ENCODE assay signal across 8 mouse cellular contexts in genomic region chr7:141264761-141265410, GRCm38 (mm10). TPM values are rescaled to one million over a fixed set of nuclear protein-coding genes. Genes with fewer than 3 reads are reported as not detected.
A peak's percentile ranks its signal among the peaks of the same experiment; 100 is the strongest.
DNase-seq lines count a peak whose midpoint lies in the region; ATAC-seq and TF ChIP-seq lines count a peak whose summit lies in the region.

No protein-coding gene starts in this region.

- no peaks in the 10 kb centered on the region for H3K9me3 ChIP-seq in heart, embryonic 14.5 days (ENCODE audit: control insufficient read depth, low read length)
- H3K9me3 ChIP-seq in limb, embryonic 12.5 days, result no peaks in the 10 kb centered on the region
- H3K9me3 ChIP-seq in midbrain, embryonic 13.5 days, result no peaks in the 10 kb centered on the region

- H3K4me3 ChIP-seq in layer of hippocampus, adult 2 months, result no peak overlapping the region
- peak overlapping the region in 1 of 2 experiments; percentile 67; a peak in 1 of 4 replicates for H3K4me3 ChIP-seq in heart, embryonic 14.5 days (ENCODE audit: control insufficient read depth in 1 of 2, insufficient read depth in 1 of 2, low read depth in 1 of 2, low read length in 2 of 2)
- H3K4me3 ChIP-seq in limb, embryonic 12.5 days (replicated peaks), result no peak overlapping the region
- no peak overlapping the region for H3K4me3 ChIP-seq in midbrain, embryonic 13.5 days (replicated peaks)

- H3K27ac ChIP-seq in layer of hippocampus, adult 2 months, result no peak overlapping the region
- H3K27ac ChIP-seq in heart, embryonic 14.5 days (replicated peaks in 1 of 2; ENCODE audit: control insufficient read depth in 1 of 2, insufficient read depth in 1 of 2, low read depth in 2 of 2, low read length in 2 of 2), result no peak overlapping the region
- no peak overlapping the region for H3K27ac ChIP-seq in limb, embryonic 12.5 days
- H3K27ac ChIP-seq in midbrain, embryonic 13.5 days, result no peak overlapping the region; the same call in 1 of the 2 replicates

- no peaks in the 10 kb centered on the region for H3K27me3 ChIP-seq in heart, embryonic 14.5 days (ENCODE audit: control insufficient read depth, insufficient read depth, low read length)
- peaks cover 4% of the 10 kb centered on the region; the same call in 1 of the 2 replicates for H3K27me3 ChIP-seq in limb, embryonic 12.5 days
- no peaks in the 10 kb centered on the region for H3K27me3 ChIP-seq in midbrain, embryonic 13.5 days

- no peak overlapping the region for H3K9ac ChIP-seq in heart, embryonic 14.5 days (ENCODE audit: low read length)
- H3K9ac ChIP-seq in limb, embryonic 12.5 days (replicated peaks), result no peak overlapping the region
- H3K9ac ChIP-seq in midbrain, embryonic 13.5 days (replicated peaks), result 0 out of 2 replicates have a peak overlapping the region, but pooled peaks have one; percentile 7

- H3K4me1 ChIP-seq in heart, embryonic 14.5 days (ENCODE audit: control insufficient read depth in 2 of 2, insufficient read depth in 2 of 2, low read length in 2 of 2), result peaks cover 8 to 13% of the 10 kb centered on the region in 2 experiments; a peak in 2 of 4 replicates
- H3K4me1 ChIP-seq in limb, embryonic 12.5 days (replicated peaks), result peaks cover 17% of the 10 kb centered on the region; the same call in 1 of the 2 replicates
- peaks cover 14% of the 10 kb centered on the region for H3K4me1 ChIP-seq in midbrain, embryonic 13.5 days (replicated peaks)

- peak; percentile 66 for TF ChIP-seq CTCF in layer of hippocampus, adult 2 months (conservative IDR thresholded peaks at IDR 0.05)

- H3K4me2 ChIP-seq in heart, embryonic 14.5 days (ENCODE audit: low read length), result peak overlapping the region; percentile 91
- peak overlapping the region; percentile 81 for H3K4me2 ChIP-seq in limb, embryonic 12.5 days
- no peak overlapping the region for H3K4me2 ChIP-seq in midbrain, embryonic 13.5 days (replicated peaks)

- ATAC-seq in heart, embryonic 14.5 days (ENCODE audit: insufficient number of reproducible peaks, insufficient read depth, low FRiP score, low read depth), result no peak; the same call in 1 of the 2 replicates
- ATAC-seq in limb, embryonic 12.5 days (ENCODE audit: insufficient number of reproducible peaks, insufficient read depth, low FRiP score, low TSS enrichment, low read depth), result peak; percentile 53; the same call in 1 of the 2 replicates
- peak; percentile 34; the same call in 1 of the 2 replicates for ATAC-seq in midbrain, embryonic 13.5 days

- peaks cover 45% of the 10 kb centered on the region for H3K36me3 ChIP-seq in heart, embryonic 14.5 days (ENCODE audit: control insufficient read depth, insufficient read depth, low read length)
- H3K36me3 ChIP-seq in limb, embryonic 12.5 days, result peaks cover 45% of the 10 kb centered on the region
- H3K36me3 ChIP-seq in midbrain, embryonic 13.5 days, result peaks cover 49% of the 10 kb centered on the region

- no peak for DNase-seq in layer of hippocampus, adult 2 months (ENCODE audit: low spot score in 2 of 2)
- no peak for DNase-seq in layer of hippocampus, adult 11-12 months (ENCODE audit: low spot score)
- peak; percentile 35 for DNase-seq in brain, adult 2 months (ENCODE audit: low read depth, low spot score)
- DNase-seq in testis, postnatal 10 days (ENCODE audit: low spot score), result peak; percentile 68
- DNase-seq in gastrocnemius, postnatal 25 days, result no peak

- 30% methylated on average over 12 of the region's 12 CpGs for WGBS in heart, embryonic 14.5 days
- 30% methylated on average over 12 of the region's 12 CpGs for WGBS in limb, embryonic 12.5 days
- WGBS in midbrain, embryonic 13.5 days, result 33% methylated on average over 12 of the region's 12 CpGs

RNA-seq across cellular contexts. Expression of gene Irf7, which starts 1.4 kb away (rescaled TPM):
- 1 to 10 TPM in 1 of 2 experiments, under 1 TPM in 1; 0.56 to 1.3 TPM for total RNA-seq in layer of hippocampus, adult 2 months (2021)
- 2.8 and 4.7 TPM in 2 replicates for polyA plus RNA-seq in heart, embryonic 14.5 days (2014; fragmentation: Nextera tagmentation; extraction: Ambion mirVana)
- polyA plus RNA-seq in limb, embryonic 12.5 days (2016; fragmentation: Nextera tagmentation; extraction: Ambion mirVana), result 0.51 and 1.0 TPM in 2 replicates
- polyA plus RNA-seq in midbrain, embryonic 13.5 days (2015; fragmentation: Nextera tagmentation; extraction: Ambion mirVana), result 0.98 and 1.4 TPM in 2 replicates
- total RNA-seq in gastrocnemius, postnatal 25 days (2021), result 1 to 10 TPM; 1.1 to 1.2 TPM

RNA-seq across cellular contexts. Expression of gene Cdhr5, which starts 11.7 kb away (rescaled TPM):
- not detected for total RNA-seq in layer of hippocampus, adult 2 months (2021)
- not detected in 2 replicates for polyA plus RNA-seq in heart, embryonic 14.5 days (2014; fragmentation: Nextera tagmentation; extraction: Ambion mirVana)
- polyA plus RNA-seq in limb, embryonic 12.5 days (2016; fragmentation: Nextera tagmentation; extraction: Ambion mirVana), result not detected in 2 replicates
- not detected in 2 replicates for polyA plus RNA-seq in midbrain, embryonic 13.5 days (2015; fragmentation: Nextera tagmentation; extraction: Ambion mirVana)
- under 1 TPM; 0.16 to 0.28 TPM for total RNA-seq in gastrocnemius, postnatal 25 days (2021)

RNA-seq across cellular contexts. Expression of gene Sct, which starts 14.0 kb away (rescaled TPM):
- not detected for total RNA-seq in layer of hippocampus, adult 2 months (2021)
- 1.6 and 2.3 TPM in 2 replicates for polyA plus RNA-seq in heart, embryonic 14.5 days (2014; fragmentation: Nextera tagmentation; extraction: Ambion mirVana)
- polyA plus RNA-seq in limb, embryonic 12.5 days (2016; fragmentation: Nextera tagmentation; extraction: Ambion mirVana), result 10.5 and 11.4 TPM in 2 replicates
- polyA plus RNA-seq in midbrain, embryonic 13.5 days (2015; fragmentation: Nextera tagmentation; extraction: Ambion mirVana), result 1.0 TPM in 2 replicates
- total RNA-seq in gastrocnemius, postnatal 25 days (2021), result under 1 TPM in 1 of 2 experiments, not detected in 1; 0.56 TPM

RNA-seq across cellular contexts. Expression of gene Drd4, which starts 26.9 kb away (rescaled TPM):
- total RNA-seq in layer of hippocampus, adult 2 months (2021), result under 1 TPM; 0.20 to 0.23 TPM
- polyA plus RNA-seq in heart, embryonic 14.5 days (2014; fragmentation: Nextera tagmentation; extraction: Ambion mirVana), result not detected in 2 replicates
- polyA plus RNA-seq in limb, embryonic 12.5 days (2016; fragmentation: Nextera tagmentation; extraction: Ambion mirVana), result 1.6 TPM in 2 replicates
- 0.43 and 0.68 TPM in 2 replicates for polyA plus RNA-seq in midbrain, embryonic 13.5 days (2015; fragmentation: Nextera tagmentation; extraction: Ambion mirVana)
- total RNA-seq in gastrocnemius, postnatal 25 days (2021), result under 1 TPM in 1 of 2 experiments, not detected in 1; 0.23 TPM

RNA-seq across cellular contexts. Expression of gene Phrf1, which starts 36.3 kb away (rescaled TPM):
- 10 to 100 TPM; 72.8 to 76.1 TPM for total RNA-seq in layer of hippocampus, adult 2 months (2021)
- 41.3 and 44.4 TPM in 2 replicates for polyA plus RNA-seq in heart, embryonic 14.5 days (2014; fragmentation: Nextera tagmentation; extraction: Ambion mirVana)
- 95.8 and 102 TPM in 2 replicates for polyA plus RNA-seq in limb, embryonic 12.5 days (2016; fragmentation: Nextera tagmentation; extraction: Ambion mirVana)
- polyA plus RNA-seq in midbrain, embryonic 13.5 days (2015; fragmentation: Nextera tagmentation; extraction: Ambion mirVana), result 86.9 and 95.0 TPM in 2 replicates
- 10 to 100 TPM; 17.3 to 21.4 TPM for total RNA-seq in gastrocnemius, postnatal 25 days (2021)

Comparison
In these comparisons a context has a peak if more than half of its experiments do, and no peak if none do; other contexts are left out.
1. DNase-seq: peak in brain, adult 2 months (single experiment) and testis, postnatal 10 days (single experiment); none in layer of hippocampus, adult 2 months (0 of 2), layer of hippocampus, adult 11-12 months (single experiment) and gastrocnemius, postnatal 25 days (single experiment).